Mouse (Mus musculus): ENCODE results near the gene Slc25a4.

- 0 out of 2 replicates have a peak, but pooled peaks have one; percentile 7 for TF ChIP-seq POLR2A (IDR thresholded peaks at IDR 0.05; ENCODE audit: extremely low read depth, insufficient read depth, low read length)
- no peak for TF ChIP-seq CTCF (IDR thresholded peaks at IDR 0.05; ENCODE audit: extremely low read depth, insufficient read depth, low read length)
These were observed 2.7 kb downstream of the Slc25a4 start for GRCm38 (mm10) chr8:46208354-46208753.
